Mouse (Mus musculus): Measurements from ENCODE around the gene Yipf2.

The Yipf2 gene

DNA sequence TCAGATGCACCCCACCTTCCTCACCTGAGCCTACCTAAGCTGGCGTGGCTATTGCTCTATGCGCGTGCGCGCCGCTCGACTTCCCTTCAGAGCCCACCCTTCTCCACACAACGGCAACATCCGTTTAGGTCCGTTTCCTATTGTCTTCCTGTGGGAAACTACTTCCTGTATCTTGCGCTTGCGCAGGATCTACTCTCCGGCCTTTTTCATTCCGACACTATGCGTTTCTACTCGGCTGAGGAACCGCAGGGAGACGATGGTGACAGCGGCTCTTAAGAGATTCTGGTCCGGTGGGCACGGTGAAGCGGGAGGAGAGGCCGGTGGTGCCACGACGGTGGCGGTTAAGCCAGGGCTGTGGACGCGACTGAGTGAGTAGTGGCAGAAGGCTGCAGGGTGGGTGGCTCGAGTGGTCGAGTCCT lies at the start of gene Yipf2, which contains the start of gene Timm29:
Yipf2 (minus strand) TSS at position 126 of the 419 bp plus-strand sequence.
Timm29 (plus strand) TSS at position 20 of the 419 bp plus-strand sequence.
- peak; percentile 97 for DNase-seq

DNA sequence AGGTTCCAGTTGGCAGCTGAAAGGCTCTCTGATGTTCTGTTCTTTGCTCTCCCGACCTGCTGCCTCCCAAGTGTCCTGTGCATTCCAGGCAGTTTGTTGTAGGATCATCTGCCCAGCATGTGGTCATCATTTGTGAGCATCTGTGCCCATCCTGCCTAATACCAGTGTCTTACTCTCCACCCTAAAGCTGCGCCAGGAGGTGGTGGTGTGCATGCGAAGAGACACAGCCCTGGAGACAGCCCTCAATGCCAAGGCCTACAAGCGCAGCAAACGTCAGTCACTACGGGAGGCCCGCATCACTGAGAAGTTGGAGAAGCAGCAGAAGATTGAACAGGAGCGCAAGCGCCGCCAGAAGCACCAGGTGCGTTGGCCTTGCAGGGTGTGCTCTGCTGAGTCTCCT lies 46.4 kb upstream of the Yipf2 start:
- DNase-seq: no peak

DNA sequence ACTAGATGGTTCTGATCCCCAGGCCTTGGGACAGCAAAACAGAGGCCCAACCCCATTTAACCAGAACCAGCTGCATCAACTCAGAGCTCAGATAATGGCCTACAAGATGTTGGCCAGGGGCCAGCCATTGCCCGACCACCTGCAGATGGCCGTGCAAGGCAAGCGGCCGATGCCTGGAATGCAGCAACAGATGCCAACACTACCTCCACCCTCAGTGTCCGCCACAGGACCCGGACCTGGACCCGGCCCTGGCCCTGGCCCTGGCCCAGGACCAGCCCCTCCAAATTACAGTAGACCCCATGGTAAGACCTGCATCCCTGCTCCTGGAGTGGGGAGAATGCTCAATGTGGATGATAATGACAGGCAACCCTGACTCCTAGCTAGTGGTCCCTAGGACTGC lies 43.0 kb upstream of the Yipf2 start:
- DNase-seq: no peak

DNA sequence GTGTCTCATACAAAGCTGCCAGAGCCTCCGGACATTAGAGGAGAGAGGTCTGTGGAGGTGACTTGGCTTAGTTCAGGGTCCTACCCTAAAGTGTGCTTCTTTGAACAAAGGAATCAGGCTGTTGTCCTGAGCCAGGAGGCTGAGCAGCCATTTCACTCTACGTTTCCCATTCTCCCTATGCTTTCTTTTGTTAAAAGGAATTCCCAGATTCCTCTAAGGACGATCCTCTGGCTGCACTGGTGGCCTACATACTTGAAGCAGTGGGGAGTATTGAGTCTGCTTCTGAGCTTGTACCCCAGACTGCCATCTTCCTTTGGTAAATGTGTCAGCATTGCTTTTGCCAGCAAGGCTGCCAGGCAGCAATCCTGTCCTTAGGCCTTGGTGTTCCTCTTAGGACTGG lies 40.5 kb upstream of the Yipf2 start:
- DNase-seq: no peak

DNA sequence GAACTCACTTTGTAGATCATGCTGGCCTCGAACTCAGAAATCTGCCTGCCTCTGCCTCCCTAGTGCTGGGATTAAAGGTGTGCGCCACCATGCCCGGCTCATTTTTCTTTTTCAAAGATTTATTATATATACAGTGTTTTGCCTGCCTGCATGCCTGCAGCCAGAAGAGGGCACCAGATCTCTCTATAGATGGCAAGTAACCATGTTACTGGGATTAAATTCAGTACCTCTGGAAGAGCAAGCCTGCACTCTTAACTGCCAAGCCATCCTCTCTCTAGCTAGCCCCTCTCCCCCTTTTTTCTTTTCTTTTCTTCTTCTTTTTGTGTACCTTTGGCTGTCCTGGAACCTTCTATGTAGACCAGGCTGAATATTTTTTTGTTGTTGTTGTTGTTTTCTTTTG lies 38.0 kb upstream of the Yipf2 start:
- DNase-seq: peak; percentile 72

DNA sequence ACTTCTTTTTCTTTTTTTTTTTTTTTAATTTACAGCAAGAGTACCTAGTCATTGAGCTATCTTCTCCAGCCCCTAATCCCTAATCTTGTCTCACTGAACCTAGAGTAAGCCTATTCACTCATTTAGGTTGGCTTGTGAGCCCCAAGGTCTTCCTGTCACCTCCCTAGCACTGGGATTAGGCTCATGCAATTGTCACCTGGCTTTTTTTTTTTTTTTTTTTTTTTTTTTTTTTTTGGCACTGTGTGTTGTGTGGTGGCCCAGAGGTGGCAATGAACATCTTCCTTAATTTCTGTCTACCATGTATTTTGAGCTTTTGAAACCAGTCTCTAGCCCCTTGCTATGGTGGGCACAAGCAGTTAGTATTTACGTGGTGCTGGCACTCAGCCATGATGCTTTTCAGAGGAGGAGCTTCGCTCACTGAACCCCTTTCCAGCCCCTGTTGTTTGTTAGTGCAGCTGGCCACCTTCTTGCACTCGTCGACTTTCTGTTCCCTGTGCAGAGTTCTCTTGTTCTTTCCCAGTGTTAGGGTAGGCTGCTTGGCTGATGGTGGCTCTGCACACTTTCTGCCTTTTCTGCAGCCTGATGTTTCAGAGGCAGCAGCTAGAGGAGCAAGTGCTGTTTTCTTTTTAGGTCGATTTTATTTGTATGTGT lies 34.6 kb upstream of the Yipf2 start:
- DNase-seq: no peak

DNA sequence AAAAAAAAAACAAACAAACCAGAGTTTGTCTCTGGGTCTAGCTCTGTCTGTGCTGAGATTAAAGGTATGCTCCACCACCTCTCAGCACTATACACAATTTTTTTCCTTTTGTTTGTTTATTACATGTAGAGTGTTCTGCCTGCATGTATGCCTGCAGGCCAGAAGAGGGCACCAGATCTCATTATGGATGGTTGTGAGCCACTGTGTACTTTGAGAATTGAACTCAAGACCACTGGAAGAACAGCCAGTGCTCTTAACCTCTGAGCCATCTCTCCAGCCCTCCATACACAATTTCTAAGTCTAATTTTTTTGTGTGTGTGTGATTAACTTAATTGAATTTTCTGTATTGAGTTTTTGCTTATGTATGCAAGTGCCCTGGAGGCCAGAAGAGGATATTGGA lies 33.9 kb upstream of the Yipf2 start:
- no peak for DNase-seq

DNA sequence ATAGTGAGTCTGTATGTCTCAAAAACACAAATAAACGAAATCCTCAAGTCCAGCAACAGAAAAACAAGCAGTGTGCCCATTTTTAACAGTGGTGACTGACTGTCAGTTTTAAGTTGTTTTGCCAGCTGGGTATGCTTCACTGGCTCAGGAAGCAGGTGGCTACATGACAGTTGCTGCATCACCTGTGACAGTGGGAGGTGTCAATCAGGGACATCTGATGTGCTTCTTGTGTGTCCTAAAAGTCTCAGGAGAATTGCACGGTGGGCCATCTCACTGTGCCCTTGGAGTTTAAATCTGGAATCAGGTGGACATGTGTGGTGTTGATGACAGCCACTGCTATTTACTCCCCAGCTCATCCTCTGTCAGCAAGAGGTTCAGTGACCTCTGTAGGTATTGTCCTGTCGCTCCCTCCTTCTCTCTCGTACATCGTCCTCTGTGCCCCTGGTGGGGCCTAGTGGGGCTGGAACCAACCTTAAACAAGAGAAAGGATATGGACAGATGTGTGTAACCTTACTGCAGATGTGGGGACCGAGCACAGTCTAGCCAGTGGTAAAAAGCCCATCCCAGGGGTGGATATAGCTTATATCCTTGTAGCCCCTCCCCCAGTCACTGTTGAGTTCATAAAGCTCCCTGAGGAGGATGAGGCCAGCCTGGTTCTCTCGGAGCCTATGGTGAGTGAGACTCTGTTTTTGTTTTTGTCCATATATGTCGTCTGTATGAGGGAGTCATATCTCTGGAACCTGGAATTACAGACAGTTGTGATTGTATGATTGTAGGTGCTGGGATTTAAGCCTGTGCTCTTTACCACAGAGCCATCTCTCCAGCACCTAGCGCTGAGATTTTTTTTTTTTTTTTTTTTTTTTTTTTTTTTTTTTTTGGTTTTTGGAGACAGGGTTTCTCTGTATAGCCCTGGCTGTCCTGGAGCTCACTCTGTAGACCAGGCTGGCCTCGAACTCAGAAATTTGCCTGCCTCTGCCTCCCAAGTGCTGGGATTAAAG lies 33.0 kb upstream of the Yipf2 start:
- DNase-seq: no peak

DNA sequence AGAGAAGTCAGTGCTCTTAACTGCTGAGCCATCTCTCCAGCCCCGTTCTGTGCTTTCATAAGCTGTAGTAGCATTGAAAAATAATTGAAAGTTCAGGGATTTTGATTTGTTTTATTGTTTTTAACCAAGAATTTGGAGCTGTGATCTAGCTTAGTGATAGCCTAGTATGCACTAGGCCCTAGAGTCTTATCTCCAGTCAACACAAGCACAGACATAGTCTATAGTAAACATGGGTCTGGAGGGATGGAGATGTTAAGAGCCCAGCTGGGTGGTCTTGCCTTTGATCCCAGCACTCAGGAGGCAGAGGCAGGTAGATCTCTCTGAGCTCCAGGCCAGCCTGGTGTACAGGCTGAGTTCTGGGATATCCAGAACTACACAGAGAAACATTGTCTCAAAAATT lies 30.0 kb upstream of the Yipf2 start:
- DNase-seq: no peak

DNA sequence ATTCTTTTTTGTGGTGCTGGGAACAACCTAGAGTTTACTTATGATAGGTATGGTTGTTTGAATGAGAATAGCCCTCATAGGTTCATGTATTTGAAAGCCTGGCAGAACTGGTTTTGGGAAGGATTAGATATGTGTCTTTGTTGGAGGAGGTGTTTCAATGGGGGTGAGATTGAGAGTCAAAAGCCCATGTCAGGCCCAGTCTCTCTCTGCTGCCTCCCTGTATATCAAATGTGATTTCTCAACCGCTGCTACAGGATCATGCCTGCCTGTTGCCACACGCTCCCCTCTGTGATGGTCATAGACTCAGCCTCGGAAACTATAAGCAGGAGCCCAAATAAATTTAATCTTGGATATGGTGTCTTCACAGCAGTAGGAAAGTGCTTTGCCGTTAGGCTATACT lies 27.6 kb upstream of the Yipf2 start:
- DNase-seq: no peak

DNA sequence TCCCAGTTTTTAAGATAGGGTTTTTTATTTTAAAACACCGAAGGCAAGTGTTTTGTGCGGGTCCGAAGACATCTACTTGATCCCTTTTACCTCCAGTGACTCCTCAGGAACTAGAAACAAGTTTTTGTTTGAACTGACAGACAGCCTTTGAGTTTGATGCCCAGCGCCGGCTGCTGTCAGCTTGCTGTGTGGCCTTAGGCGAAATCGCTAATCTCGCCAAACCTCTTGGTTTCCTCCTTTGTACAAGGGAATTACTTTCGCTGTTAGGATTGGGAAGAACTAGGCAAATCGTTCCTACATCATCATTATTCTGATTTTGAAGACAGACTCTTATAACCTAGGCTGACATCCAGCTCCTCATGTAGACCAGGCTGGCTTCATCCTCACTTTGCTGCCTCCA lies 24.4 kb upstream of the Yipf2 start:
- DNase-seq: no peak

DNA sequence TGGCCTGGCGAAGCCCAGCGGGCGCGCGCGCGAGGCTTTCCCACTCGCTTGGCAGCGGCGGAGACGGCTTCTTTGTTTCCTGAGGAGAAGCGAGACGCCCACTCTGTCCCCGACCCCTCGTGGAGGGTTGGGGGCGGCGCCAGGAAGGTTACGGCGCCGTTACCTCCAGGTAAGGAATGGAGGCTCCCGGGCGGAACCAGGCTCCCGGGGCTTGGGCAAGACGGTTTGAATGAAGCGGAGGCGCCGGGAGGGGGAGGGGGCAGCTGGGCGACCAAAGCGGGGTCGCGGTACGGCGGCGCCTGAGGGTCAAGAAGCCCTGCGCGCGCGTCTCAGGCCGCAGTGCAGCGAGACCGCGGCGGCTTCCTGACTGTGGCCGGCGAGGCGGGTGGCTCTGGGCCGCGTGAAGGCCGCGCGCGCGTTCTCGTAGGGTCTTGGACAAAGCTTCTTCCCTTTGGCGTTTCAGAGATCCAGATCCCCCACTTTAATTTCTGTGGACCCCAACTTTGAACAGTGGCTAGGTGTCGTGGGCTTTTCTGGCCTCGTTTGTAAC lies 23.7 kb upstream of the Yipf2 start:
- peak; percentile 90 for DNase-seq

DNA sequence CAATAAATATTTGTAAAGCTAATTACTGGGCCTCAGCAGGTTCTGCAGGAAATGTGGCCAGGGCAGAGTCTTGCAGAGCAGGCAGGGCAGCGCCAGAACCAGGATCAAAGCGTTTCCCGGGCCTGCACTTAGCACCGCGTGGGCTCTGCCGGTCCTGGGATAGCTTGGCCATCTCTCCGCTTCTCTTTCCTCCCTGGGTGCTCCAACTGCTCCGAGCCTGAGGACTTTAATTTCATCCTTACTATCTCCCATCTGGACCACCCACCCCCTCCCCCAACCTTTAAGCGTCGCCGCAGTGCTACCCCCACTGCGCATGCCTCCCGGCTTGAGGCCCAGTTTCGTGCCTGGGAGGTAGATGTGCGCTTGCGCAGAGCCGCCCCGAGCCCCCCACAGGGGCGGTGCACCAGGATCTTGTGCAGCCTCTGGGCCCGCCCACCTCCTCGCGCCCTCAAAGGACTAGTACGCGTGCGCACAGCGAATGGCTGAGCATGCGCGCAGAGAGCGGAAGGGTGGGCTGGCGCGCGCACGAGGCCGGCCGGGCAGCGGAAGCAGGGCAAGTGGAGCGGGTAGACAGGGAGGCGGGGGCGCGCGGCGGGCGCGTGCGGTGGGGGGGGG lies 23.1 kb upstream of the Yipf2 start, which contains the start of gene Smarca4:
Smarca4 (plus strand) TSS at position 553 of the 615 bp plus-strand sequence.
- peak; percentile 100 for DNase-seq

DNA sequence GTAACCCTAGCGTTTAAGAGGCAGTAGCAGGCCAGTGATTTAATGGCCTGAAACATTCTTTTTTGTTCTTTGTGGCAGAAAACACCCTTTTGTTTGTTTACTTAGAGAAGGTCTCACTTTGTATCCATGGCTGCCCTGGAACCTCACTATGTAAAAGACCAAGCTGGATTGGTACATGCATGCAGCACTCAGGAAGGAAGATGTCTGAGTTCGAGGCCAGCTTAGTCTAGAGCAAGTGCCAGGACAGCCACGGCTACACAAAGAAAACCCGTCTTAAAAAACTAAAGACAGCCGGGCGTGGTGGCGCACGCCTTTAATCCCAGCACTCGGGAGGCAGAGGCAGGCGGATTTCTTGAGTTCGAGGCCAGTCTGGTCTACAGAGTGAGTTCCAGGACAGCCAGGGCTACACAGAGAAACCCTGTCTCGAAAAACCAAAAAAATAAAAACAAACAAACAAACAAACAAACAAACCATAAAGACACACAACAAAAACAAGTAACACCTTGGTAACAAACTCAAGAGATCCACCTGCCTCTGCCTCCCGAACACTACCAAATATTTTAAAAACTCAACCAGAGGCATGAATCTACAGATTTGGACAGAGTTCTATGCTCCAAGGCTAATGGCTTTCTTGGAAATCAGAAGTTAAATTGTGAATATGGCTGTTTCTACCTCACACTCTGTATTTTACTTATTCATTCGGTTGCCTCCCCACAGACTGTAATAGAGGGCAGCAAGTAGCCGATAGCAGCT lies 22.4 kb upstream of the Yipf2 start:
- no peak for DNase-seq

DNA sequence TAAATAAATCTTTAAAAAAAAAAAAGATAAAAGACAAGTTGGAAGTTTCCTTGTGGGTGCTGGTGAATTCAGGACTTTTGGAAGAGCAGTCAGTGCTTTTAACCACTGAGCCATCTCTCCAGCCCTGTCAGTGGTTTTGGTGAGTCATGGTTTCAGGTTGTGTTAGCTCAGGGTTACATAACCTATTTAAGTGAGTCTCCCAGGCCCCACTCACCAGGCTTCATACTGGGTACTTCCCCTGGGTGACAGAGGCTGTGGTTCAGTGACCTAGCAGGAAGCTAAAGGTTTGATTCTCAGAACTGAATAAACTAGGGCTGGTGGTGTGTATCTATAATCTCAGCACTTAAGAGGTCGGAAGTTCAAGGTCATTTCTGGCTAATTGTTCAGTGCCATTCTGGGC lies 17.2 kb upstream of the Yipf2 start:
- no peak for DNase-seq

DNA sequence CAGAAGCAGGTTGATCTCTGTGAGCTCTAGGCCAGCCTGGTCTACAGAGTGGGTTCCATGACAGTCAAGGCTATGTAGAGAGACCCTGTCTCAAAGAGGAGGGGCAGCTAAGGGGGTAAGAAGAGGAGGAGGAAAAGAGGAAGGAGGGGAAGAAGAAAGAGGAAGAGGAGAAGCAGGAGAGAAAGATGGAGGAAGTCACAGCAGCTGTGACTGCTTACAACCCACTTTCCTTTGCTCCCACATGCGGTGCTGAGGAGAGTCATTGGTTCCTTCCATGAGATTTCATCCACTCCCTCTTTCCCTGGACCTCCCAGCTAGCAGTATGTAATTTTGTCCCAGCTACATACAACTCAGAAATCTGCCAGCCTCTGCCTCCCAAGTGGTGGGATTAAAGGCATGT lies 14.0 kb upstream of the Yipf2 start:
- DNase-seq: no peak

DNA sequence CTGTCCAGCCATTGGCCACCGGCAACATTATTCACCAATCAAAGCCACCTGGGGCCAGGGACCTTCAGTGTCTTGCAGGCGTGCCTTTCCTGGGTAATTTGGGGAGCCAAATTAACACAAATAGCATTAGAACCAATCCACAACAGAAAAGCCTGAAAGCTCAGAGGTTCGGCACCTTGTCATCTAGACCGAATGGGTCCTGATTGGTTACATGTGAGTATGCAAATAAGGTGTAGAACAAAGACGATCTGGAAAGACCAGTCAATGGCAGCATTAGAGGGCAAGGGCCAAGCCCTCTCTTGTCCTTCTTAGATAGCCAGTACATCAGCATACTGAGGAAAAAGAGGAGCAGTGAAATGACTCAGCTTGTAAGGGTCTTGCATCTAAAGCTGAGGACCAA lies 13.2 kb upstream of the Yipf2 start:
- DNase-seq: no peak

DNA sequence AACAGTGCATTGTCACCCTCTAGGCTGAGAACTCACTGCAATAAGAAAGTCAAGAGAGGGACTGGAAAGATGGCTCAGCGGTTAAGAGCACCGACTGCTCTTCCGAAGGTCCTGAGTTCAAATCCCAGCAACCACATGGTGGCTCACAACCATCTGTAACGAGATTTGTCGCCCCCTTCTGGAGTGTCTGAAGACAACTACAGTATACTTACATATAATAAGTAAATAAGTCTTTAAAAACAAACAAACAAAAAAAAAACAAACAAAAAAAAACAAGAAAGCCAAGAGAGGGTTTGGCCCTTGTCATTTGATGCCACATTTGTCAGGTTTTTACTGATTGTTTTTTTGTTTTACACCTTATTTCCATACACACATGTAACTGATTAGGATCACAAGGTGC lies 11.5 kb upstream of the Yipf2 start:
- no peak for DNase-seq

DNA sequence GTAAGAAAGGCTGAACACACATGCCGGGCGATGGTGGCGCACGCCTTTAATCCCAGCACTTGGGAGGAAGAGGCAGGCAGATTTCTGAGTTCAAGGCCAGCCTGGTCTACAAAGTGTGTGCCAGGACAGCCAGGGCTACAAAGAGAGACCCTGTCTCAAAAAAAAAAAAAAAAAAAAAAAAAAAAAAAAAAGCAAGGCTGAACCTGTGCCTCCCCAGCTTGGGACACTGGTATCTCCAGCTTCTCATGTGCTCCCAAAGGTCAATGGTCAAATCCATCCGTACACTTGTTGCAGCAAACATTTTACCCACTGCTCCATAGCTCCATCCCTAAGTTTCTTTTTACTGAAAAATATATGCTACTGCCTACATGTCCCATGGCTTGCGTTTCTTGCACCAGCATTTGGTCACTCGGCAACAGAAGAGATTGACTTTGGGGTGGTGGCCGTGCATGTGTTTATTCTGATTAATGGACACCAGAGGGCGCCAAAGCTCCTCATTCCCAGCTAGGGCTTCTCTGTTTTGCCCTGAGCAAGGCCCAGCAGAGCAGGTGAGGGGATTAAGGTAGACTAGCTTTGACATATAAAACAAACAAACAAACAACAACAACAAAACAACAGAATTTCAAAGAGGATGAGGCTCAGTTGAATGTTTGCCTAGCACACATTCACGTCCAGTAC lies 9.2 kb upstream of the Yipf2 start:
- peak; percentile 81 for DNase-seq

DNA sequence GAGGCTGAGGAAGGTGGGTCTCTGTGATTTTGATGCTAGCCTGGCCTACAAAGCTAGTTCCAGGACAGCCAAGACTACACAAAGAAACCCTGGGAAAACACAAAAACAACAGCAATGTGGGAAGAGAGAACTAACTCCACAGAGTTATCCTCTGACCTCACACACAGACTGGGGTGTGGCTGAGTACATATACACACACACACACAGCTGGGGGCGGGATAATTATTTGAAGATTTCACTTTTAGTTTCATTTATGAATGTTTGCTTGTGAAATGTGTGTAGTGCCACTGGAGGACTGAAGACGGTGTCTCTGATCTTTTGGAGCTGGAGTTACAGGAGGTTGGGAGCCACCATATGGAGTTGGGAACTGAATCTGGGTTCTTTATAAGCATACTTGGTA lies 8.4 kb upstream of the Yipf2 start:
- no peak for DNase-seq

DNA sequence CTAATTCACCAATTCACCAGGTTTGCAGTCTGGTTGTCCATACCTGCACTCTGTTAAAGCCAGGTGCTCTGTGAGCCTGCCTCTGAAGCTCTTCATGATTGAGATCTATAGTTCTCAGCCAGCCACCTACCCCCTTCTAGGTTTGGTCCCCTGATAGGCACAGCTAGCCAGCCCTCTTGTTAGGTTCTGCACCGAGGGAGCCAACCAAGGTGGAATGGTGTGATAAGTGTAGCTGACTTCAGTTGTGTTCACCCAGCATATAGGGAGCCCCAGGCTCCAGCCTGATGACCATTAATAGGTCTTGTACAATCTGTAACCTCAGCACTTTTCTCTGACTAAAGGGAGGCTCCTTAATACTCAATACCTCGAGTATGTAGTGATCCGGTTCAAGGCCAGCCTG lies 7.6 kb upstream of the Yipf2 start:
- DNase-seq: no peak

DNA sequence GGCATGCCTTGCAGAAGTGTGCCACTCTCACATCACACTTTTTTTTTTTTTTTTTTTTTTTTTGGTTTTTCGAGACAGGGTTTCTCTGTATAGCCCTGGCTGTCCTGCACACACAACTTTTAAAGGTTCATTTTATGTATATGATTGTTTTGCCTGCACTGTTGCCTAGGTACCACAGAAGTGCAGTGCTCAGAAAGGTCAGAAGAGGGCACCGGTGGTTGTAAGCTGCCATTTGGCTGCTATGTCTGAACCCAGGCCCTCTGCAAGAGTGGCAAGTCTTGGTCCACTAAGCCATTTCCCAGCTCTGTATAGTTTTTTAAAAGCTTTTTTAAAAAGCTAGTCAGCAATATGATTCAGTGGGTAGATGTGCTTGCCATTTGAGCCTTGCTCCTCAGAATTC lies 5.6 kb upstream of the Yipf2 start:
- no peak for DNase-seq
